Mouse (Mus musculus) pancreas, adult 10 weeks (tissue): Measurements from ENCODE around the gene Ccdc185. TPM values are rescaled to one million over a fixed set of nuclear protein-coding genes. Genes with fewer than 3 reads are reported as not detected.

Experiments
- polyA plus RNA-seq: library from polyadenylated mRNA; stranded (reverse); fragments of 350-450 nt; fragmentation: Illumina TruSeq; extraction: RNeasy Lipid Tissue Mini Kit (QIAGEN cat#74804); gene quantifications from one replicate; pipeline ENCODE4 v1.2.3, GENCODE M21; 2015; ENCODE audit warnings: low read depth, low replicate concordance; ENCODE audit not compliant: insufficient read depth

Gene Ccdc185
- polyA plus RNA-seq: not detected

GRCm38 (mm10) chr1:182749080-182749479 lies at the start of gene Ccdc185:
Ccdc185 (minus strand) TSS chr1:182749180.

GRCm38 (mm10) chr1:182763716-182764461 lies 14.9 kb upstream of the Ccdc185 start, which contains the start of gene Susd4:
Susd4 (plus strand) TSS chr1:182763860.

Other genes with a start within 250 kb of the Ccdc185 start
- 19.9 TPM for gene Capn2, start 231.6 kb downstream of the Ccdc185 start, polyA plus RNA-seq
- not detected for gene Capn8, start 184.2 kb downstream of the Ccdc185 start, polyA plus RNA-seq
- 0.74 TPM for gene Susd4, start 14.7 kb upstream of the Ccdc185 start, polyA plus RNA-seq
- gene Tlr5, start 205.6 kb upstream of the Ccdc185 start, polyA plus RNA-seq: 0.66 TPM